Mouse (Mus musculus): ENCODE data around the gene Olfr1394.

The Olfr1394 gene

GRCm38 (mm10) chr11:49186452-49186851 lies 32.3 kb downstream of the Olfr1394 start:
- in situ Hi-C loops (cut with MboI; ENCODE audit: low pct_unique_long_range_greater_than_20kb in 1 of 2, low sequenced_read_pairs in 2 of 2, unreplicated experiment in 1 of 2): loop anchor here in 1 of 2 experiments (5.0 to 25.0 kb wide), 2 partner anchors 86 to 226 kb away; partner anchors contain the start of gene Olfr1389

- in situ Hi-C loops (cut with MboI; ENCODE audit: low pct_unique_long_range_greater_than_20kb in 1 of 2, low sequenced_read_pairs in 2 of 2, unreplicated experiment in 1 of 2): loop anchor here in 1 of 2 experiments (5.0 to 25.0 kb wide), 2 partner anchors 85 to 225 kb away; partner anchors contain the start of gene Olfr1389
Measured at GRCm38 (mm10) chr11:49186955-49187488, 32.8 kb downstream of the Olfr1394 start, which contains the start of gene Btnl9. Gene Btnl9, minus strand, starts transcription at chr11:49187159.

GRCm38 (mm10) chr11:49187701-49188100 lies 33.5 kb downstream of the Olfr1394 start:
- in situ Hi-C loops (cut with MboI; ENCODE audit: low pct_unique_long_range_greater_than_20kb in 1 of 2, low sequenced_read_pairs in 2 of 2, unreplicated experiment in 1 of 2): loop anchor here in 1 of 2 experiments (5.0 to 25.0 kb wide), 2 partner anchors 85 to 225 kb away; partner anchors contain the start of gene Olfr1389

- in situ Hi-C loops (cut with MboI; ENCODE audit: low pct_unique_long_range_greater_than_20kb in 1 of 2, low sequenced_read_pairs in 2 of 2, unreplicated experiment in 1 of 2): loop anchor here in 1 of 2 experiments (5.0 to 25.0 kb wide), 2 partner anchors 83 to 223 kb away; partner anchors contain the start of gene Olfr1389
Measured at GRCm38 (mm10) chr11:49189737-49190136, 35.6 kb downstream of the Olfr1394 start.

- in situ Hi-C loops (cut with MboI; ENCODE audit: low pct_unique_long_range_greater_than_20kb in 1 of 2, low sequenced_read_pairs in 2 of 2, unreplicated experiment in 1 of 2): loop anchor here in 1 of 2 experiments (25.0 kb wide), 1 partner anchor 221 kb away; the partner anchor contains the start of gene Olfr1389
Measured at GRCm38 (mm10) chr11:49191083-49191482, 36.9 kb downstream of the Olfr1394 start.

GRCm38 (mm10) chr11:49194771-49195170 lies 40.6 kb downstream of the Olfr1394 start:
- in situ Hi-C loops (cut with MboI; ENCODE audit: low pct_unique_long_range_greater_than_20kb in 1 of 2, low sequenced_read_pairs in 2 of 2, unreplicated experiment in 1 of 2): loop anchor here in 1 of 2 experiments (25.0 kb wide), 1 partner anchor 218 kb away; the partner anchor contains the start of gene Olfr1389

- in situ Hi-C loops (cut with MboI; ENCODE audit: low pct_unique_long_range_greater_than_20kb in 1 of 2, low sequenced_read_pairs in 2 of 2, unreplicated experiment in 1 of 2): loop anchor here in 1 of 2 experiments (25.0 kb wide), 1 partner anchor 216 kb away; the partner anchor contains the start of gene Olfr1389
Measured at GRCm38 (mm10) chr11:49195819-49196322, 41.7 kb downstream of the Olfr1394 start.

- in situ Hi-C loops (cut with MboI; ENCODE audit: low pct_unique_long_range_greater_than_20kb in 1 of 2, low sequenced_read_pairs in 2 of 2, unreplicated experiment in 1 of 2): no loop called here
Measured at GRCm38 (mm10) chr11:49200666-49201065, 46.5 kb downstream of the Olfr1394 start.

- in situ Hi-C loops (cut with MboI; ENCODE audit: low pct_unique_long_range_greater_than_20kb in 1 of 2, low sequenced_read_pairs in 2 of 2, unreplicated experiment in 1 of 2): no loop called here
Measured at GRCm38 (mm10) chr11:49201142-49201541, 47.0 kb downstream of the Olfr1394 start.

- in situ Hi-C loops (cut with MboI; ENCODE audit: low pct_unique_long_range_greater_than_20kb in 1 of 2, low sequenced_read_pairs in 2 of 2, unreplicated experiment in 1 of 2): no loop called here
Measured at GRCm38 (mm10) chr11:49202071-49202470, 47.9 kb downstream of the Olfr1394 start.

GRCm38 (mm10) chr11:49202523-49203061 lies 48.4 kb downstream of the Olfr1394 start:
- in situ Hi-C loops (cut with MboI; ENCODE audit: low pct_unique_long_range_greater_than_20kb in 1 of 2, low sequenced_read_pairs in 2 of 2, unreplicated experiment in 1 of 2): no loop called here

- in situ Hi-C loops (cut with MboI; ENCODE audit: low pct_unique_long_range_greater_than_20kb in 1 of 2, low sequenced_read_pairs in 2 of 2, unreplicated experiment in 1 of 2): no loop called here
Measured at GRCm38 (mm10) chr11:49203129-49203768, 49.1 kb downstream of the Olfr1394 start, which contains the start of gene Zfp62. Gene Zfp62, plus strand, starts transcription at chr11:49203292.

- in situ Hi-C loops (cut with MboI; ENCODE audit: low pct_unique_long_range_greater_than_20kb in 1 of 2, low sequenced_read_pairs in 2 of 2, unreplicated experiment in 1 of 2): no loop called here
Measured at GRCm38 (mm10) chr11:49203771-49204497, 49.8 kb downstream of the Olfr1394 start.

- in situ Hi-C loops (cut with MboI; ENCODE audit: low pct_unique_long_range_greater_than_20kb in 1 of 2, low sequenced_read_pairs in 2 of 2, unreplicated experiment in 1 of 2): no loop called here
Measured at GRCm38 (mm10) chr11:49205080-49205590, 51.0 kb downstream of the Olfr1394 start.

- in situ Hi-C loops (cut with MboI; ENCODE audit: low pct_unique_long_range_greater_than_20kb in 1 of 2, low sequenced_read_pairs in 2 of 2, unreplicated experiment in 1 of 2): no loop called here
Measured at GRCm38 (mm10) chr11:49207495-49207894, 53.3 kb downstream of the Olfr1394 start.
